Mouse (Mus musculus): ENCODE measurements around the gene Gm42791. TPM values are rescaled to one million over a fixed set of nuclear protein-coding genes. Genes with fewer than 3 reads are reported as not detected.

Gene Gm42791
- polyA plus RNA-seq, 2 experiments, result not detected

DNA sequence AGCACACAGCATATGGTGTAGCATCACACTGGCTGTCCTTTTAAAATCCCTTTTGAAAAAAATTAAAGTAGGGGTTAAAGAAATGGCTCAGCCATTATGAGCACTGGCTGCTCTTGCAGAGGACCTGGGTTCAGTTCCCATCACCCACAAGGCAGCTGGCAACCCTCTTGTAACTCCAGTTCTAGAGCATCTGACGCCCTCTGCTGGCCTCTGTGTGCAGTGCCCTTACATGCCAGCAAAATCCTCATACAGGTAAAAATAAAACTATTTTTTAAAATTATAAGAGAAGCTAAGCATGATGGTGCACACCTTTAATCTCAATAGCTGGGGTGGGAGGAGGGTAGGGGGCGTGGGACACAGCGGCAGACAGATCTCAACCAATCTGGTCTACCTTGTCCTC lies 42.0 kb upstream of the Gm42791 start:
- H3K36me3 ChIP-seq (replicated peaks; ENCODE audit: control insufficient read depth, insufficient read depth, low read depth), result no peaks in the 10 kb centered on the region
- H3K27ac ChIP-seq, result no peak overlapping the region
- H3K27me3 ChIP-seq (ENCODE audit: control insufficient read depth, insufficient read depth, low read length), result no peaks in the 10 kb centered on the region
- H3K9ac ChIP-seq (replicated peaks), result no peak overlapping the region
- ATAC-seq (ENCODE audit: insufficient read depth) (no peak), DNase-seq (ENCODE audit: low read depth in 3 of 3, low spot score in 3 of 3) (no peak)
- H3K4me1 ChIP-seq (replicated peaks; ENCODE audit: control insufficient read depth in 2 of 2, insufficient read depth in 2 of 2, low read length in 1 of 2), result no peaks in the 10 kb centered on the region
- TF ChIP-seq CTCF (IDR thresholded peaks at IDR 0.05; ENCODE audit: low read depth) (peak; percentile 37), EP300 (IDR thresholded peaks at IDR 0.05; ENCODE audit: low read depth) (no peak)
- WGBS (ENCODE audit: insufficient replicate concordance), result 82% methylated on average over 3 of the region's 3 CpGs
- no peaks in the 10 kb centered on the region for H3K9me3 ChIP-seq (ENCODE audit: control insufficient read depth, low read length)
- no peak overlapping the region for H3K4me2 ChIP-seq (ENCODE audit: low read depth)
- H3K4me3 ChIP-seq (ENCODE audit: insufficient read depth in 1 of 2, low read depth in 2 of 2, low read length in 2 of 2), result no peak overlapping the region

DNA sequence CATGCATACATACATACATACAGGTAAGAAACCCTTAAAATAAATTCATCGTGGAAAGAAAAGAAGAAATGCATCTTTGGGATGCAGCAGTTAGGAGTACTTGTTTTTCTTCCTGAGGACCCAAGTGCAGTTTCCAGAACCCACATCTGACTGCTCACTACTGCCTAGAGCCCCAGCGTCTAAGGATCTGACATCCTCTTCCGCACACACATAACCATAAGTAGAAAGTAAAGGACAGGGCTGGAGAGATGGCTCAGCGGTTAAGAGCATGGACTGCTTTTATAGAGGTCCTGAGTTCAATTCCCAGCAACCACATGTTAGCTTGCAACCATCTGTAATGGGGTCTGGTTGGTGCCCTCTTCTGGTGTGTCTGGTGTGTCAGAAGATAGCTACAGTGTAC lies 37.5 kb upstream of the Gm42791 start:
- ATAC-seq (ENCODE audit: insufficient read depth), result no peak

DNA sequence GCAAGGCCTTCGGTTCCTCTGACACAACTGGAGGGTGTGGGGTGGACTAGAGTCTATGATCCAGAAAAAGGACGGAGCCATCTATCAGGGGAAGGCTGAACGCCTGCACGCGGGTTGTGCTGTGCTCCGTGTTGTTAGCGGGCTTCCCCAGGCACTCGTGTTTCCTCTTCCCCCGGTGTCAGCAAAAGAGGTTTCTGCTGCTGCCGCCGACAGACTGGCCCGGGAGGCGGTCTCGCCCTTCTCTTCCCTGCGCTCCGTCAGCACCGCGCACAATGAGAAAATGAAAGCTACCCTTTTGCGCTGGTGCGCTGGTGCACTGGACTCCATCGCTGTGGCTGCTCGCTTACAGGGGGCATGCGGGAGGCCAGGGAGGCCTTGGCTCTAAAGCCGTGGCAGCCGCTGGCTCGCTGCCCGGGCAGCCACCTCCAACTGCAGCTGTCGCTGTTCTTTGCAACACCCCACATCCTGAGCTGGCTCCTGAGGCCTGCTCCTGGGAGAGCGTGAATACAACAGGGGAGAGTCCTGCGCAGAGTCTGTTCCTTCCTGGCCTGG lies 36.3 kb upstream of the Gm42791 start:
- 3% methylated on average over 30 of the region's 30 CpGs for WGBS (ENCODE audit: insufficient replicate concordance)
- peak; percentile 58 for ATAC-seq (ENCODE audit: insufficient read depth)

More for the DNA sequence above, 37.5 kb upstream of the Gm42791 start:
- Histone ChIP-seq H3K9me3 (ENCODE audit: control insufficient read depth, low read length) (no peaks in the 10 kb centered on the region), H3K4me1 (replicated peaks; ENCODE audit: control insufficient read depth in 2 of 2, insufficient read depth in 2 of 2, low read length in 1 of 2) (peaks cover 3 to 8% of the 10 kb centered on the region in 2 experiments), H3K27me3 (ENCODE audit: control insufficient read depth, insufficient read depth, low read length) (no peaks in the 10 kb centered on the region), H3K36me3 (replicated peaks; ENCODE audit: control insufficient read depth, insufficient read depth, low read depth) (no peaks in the 10 kb centered on the region), H3K4me3 (ENCODE audit: insufficient read depth in 1 of 2, low read depth in 2 of 2, low read length in 2 of 2) (no peak overlapping the region), H3K9ac (replicated peaks) (no peak overlapping the region), H3K4me2 (ENCODE audit: low read depth) (no peak overlapping the region), H3K27ac (no peak overlapping the region)
- no peak for DNase-seq (ENCODE audit: low read depth in 3 of 3, low spot score in 3 of 3)
- WGBS (ENCODE audit: insufficient replicate concordance), result 85% methylated on average over 4 of the region's 4 CpGs
- TF ChIP-seq CTCF (IDR thresholded peaks at IDR 0.05; ENCODE audit: low read depth) (no peak), EP300 (IDR thresholded peaks at IDR 0.05; ENCODE audit: low read depth) (no peak)

DNA sequence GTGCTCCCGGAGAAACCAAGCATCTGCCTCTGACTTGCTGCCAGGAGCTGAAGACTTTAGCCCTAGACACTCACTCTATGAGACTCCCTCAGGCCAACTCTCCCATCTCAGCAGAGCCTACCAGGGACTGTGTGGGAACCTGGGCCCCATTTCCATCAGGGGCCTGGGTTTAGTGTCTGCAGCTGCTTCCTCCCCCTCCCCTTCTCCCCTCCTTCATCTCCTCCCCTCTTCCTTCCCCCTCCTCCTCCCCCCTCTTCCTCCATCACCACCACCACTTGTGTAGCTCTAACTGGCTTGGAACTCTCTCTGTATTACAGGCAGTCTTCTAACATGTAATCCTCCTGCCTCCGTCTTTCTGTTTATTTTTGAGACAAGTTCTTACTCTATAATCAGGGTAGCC lies 35.2 kb upstream of the Gm42791 start:
- Histone ChIP-seq H3K27ac (no peak overlapping the region), H3K4me2 (ENCODE audit: low read depth) (no peak overlapping the region), H3K4me1 (replicated peaks; ENCODE audit: control insufficient read depth in 2 of 2, insufficient read depth in 2 of 2, low read length in 1 of 2) (peaks cover 3 to 8% of the 10 kb centered on the region in 2 experiments), H3K4me3 (ENCODE audit: insufficient read depth in 1 of 2, low read depth in 2 of 2, low read length in 2 of 2) (no peak overlapping the region), H3K27me3 (ENCODE audit: control insufficient read depth, insufficient read depth, low read length) (no peaks in the 10 kb centered on the region), H3K36me3 (replicated peaks; ENCODE audit: control insufficient read depth, insufficient read depth, low read depth) (no peaks in the 10 kb centered on the region), H3K9ac (replicated peaks) (no peak overlapping the region), H3K9me3 (ENCODE audit: control insufficient read depth, low read length) (no peaks in the 10 kb centered on the region)
- TF ChIP-seq CTCF (IDR thresholded peaks at IDR 0.05; ENCODE audit: low read depth) (no peak), EP300 (IDR thresholded peaks at IDR 0.05; ENCODE audit: low read depth) (no peak)
- 47% methylated on average over 2 of the region's 2 CpGs for WGBS (ENCODE audit: insufficient replicate concordance)
- DNase-seq (ENCODE audit: low read depth in 3 of 3, low spot score in 3 of 3), result no peak
- ATAC-seq (ENCODE audit: insufficient read depth), result no peak

More for the DNA sequence above, 36.3 kb upstream of the Gm42791 start:
- Histone ChIP-seq H3K27me3 (ENCODE audit: control insufficient read depth, insufficient read depth, low read length) (no peaks in the 10 kb centered on the region), H3K36me3 (replicated peaks; ENCODE audit: control insufficient read depth, insufficient read depth, low read depth) (no peaks in the 10 kb centered on the region), H3K4me1 (replicated peaks; ENCODE audit: control insufficient read depth in 2 of 2, insufficient read depth in 2 of 2, low read length in 1 of 2) (peaks cover 3 to 8% of the 10 kb centered on the region in 2 experiments), H3K4me2 (ENCODE audit: low read depth) (peak overlapping the region; percentile 71), H3K9ac (replicated peaks) (peak overlapping the region; percentile 59), H3K4me3 (ENCODE audit: insufficient read depth in 1 of 2, low read depth in 2 of 2, low read length in 2 of 2) (peak overlapping the region; percentile 46 to 55), H3K9me3 (ENCODE audit: control insufficient read depth, low read length) (no peaks in the 10 kb centered on the region), H3K27ac (no peak overlapping the region)
- DNase-seq (ENCODE audit: low read depth in 3 of 3, low spot score in 3 of 3), result no peak
- TF ChIP-seq CTCF (IDR thresholded peaks at IDR 0.05; ENCODE audit: low read depth), result no peak
- no peak for TF ChIP-seq EP300 (IDR thresholded peaks at IDR 0.05; ENCODE audit: low read depth)

DNA sequence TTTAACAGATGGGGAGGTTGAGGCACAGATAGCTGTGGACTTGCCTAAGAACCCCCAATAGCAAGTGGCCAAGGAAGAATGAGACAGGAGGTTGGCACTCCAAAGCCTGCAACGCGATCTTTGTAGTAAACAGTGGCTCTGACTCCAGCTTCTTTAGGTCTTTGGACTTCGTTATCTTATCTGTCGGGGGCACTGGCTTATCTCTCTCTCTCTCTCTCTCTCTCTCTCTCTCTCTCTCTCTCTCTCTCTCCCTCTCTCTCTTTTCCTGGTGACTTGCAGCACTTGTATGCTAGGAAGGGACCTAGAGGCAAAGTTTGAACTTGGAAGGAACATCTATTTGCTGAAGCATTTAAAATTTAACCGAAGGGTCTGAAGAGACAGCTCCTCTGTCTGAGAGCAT lies 33.4 kb upstream of the Gm42791 start:
- WGBS (ENCODE audit: insufficient replicate concordance), result 21% methylated on average over 5 of the region's 5 CpGs
- Histone ChIP-seq H3K9me3 (ENCODE audit: control insufficient read depth, low read length) (no peaks in the 10 kb centered on the region), H3K4me3 (ENCODE audit: insufficient read depth in 1 of 2, low read depth in 2 of 2, low read length in 2 of 2) (no peak overlapping the region), H3K4me2 (ENCODE audit: low read depth) (no peak overlapping the region), H3K27ac (no peak overlapping the region), H3K9ac (replicated peaks) (no peak overlapping the region), H3K27me3 (ENCODE audit: control insufficient read depth, insufficient read depth, low read length) (no peaks in the 10 kb centered on the region), H3K4me1 (replicated peaks; ENCODE audit: control insufficient read depth in 2 of 2, insufficient read depth in 2 of 2, low read length in 1 of 2) (peaks cover 3 to 8% of the 10 kb centered on the region in 2 experiments), H3K36me3 (replicated peaks; ENCODE audit: control insufficient read depth, insufficient read depth, low read depth) (no peaks in the 10 kb centered on the region)
- ATAC-seq (ENCODE audit: insufficient read depth), result no peak
- DNase-seq (ENCODE audit: low read depth in 3 of 3, low spot score in 3 of 3), result no peak
- TF ChIP-seq EP300 (IDR thresholded peaks at IDR 0.05; ENCODE audit: low read depth), result peak; percentile 35; the same call in 1 of the 2 replicates
- no peak for TF ChIP-seq CTCF (IDR thresholded peaks at IDR 0.05; ENCODE audit: low read depth)
